Mouse (Mus musculus) kidney, embryonic 16.5 days (tissue): ENCODE data around the gene Lmntd2. TPM values are rescaled to one million over a fixed set of nuclear protein-coding genes. Genes with fewer than 3 reads are reported as not detected.

Experiments
- microRNA counts: library from miRNA; unstranded; fragments of <30 nt; microRNA quantifications from one replicate; lab custom pipeline; 2016
- microRNA-seq: library from miRNA; unstranded; fragments of <30 nt; microRNA quantifications from one replicate; pipeline ENCODE4, GENCODE M21; 2016
- polyA plus RNA-seq: library from polyadenylated mRNA; unstranded; fragments of >200 nt; fragmentation: Nextera tagmentation; extraction: Ambion mirVana; gene quantifications from 2 replicates; pipeline ENCODE4 v1.2.1, GENCODE M21; 2015

Lmntd2 gene
- polyA plus RNA-seq, 1 experiment from 2014 or later = 3.9 TPM

MicroRNA genes within 50 kb of the gene (microRNA counts, 519-probe panel; counts per million panel counts)
- microRNA mmu-miR-210 (lab: Ali Mortazavi, UCI) = 3,581 counts per million, percentile 82 among the panel's probes with 10 or more counts

Small RNAs within 50 kb of the gene (microRNA-seq; reads per million reads assigned to microRNA genes)
- gene Mir210 = 343 reads per million, percentile 71 among the genes with 10 or more reads in this experiment

Other genes starting within 250 kb of the Lmntd2 start
- 64.6 and 72.4 TPM in 2 replicates for gene Ifitm1, start 246.9 kb downstream of the Lmntd2 start, polyA plus RNA-seq
- 210 and 234 TPM in 2 replicates for gene Ifitm3, start 203.3 kb downstream of the Lmntd2 start, polyA plus RNA-seq
- 0.94 and 1.5 TPM in 2 replicates for gene Ifitm6, start 196.2 kb downstream of the Lmntd2 start, polyA plus RNA-seq
- gene Gm17387, start 184.9 kb downstream of the Lmntd2 start, polyA plus RNA-seq = not detected in 2 replicates
- 13.2 and 13.9 TPM in 2 replicates for gene B4galnt4, start 153.0 kb downstream of the Lmntd2 start, polyA plus RNA-seq
- 9.2 and 10.5 TPM in 2 replicates for gene Pkp3, start 135.9 kb downstream of the Lmntd2 start, polyA plus RNA-seq
- 37.7 and 45.2 TPM in 2 replicates for gene Sigirr, start 113.5 kb downstream of the Lmntd2 start, polyA plus RNA-seq
- gene Ano9, start 96.3 kb downstream of the Lmntd2 start, polyA plus RNA-seq = 8.0 and 8.6 TPM in 2 replicates
- gene Ptdss2, start 91.7 kb downstream of the Lmntd2 start, polyA plus RNA-seq = 85.5 and 86.7 TPM in 2 replicates
- 141 and 155 TPM in 2 replicates for gene Rnh1, start 41.2 kb downstream of the Lmntd2 start, polyA plus RNA-seq
- 40.3 and 78.3 TPM in 2 replicates for gene Hras, start 20.1 kb downstream of the Lmntd2 start, polyA plus RNA-seq
- gene Lrrc56, start 19.9 kb downstream of the Lmntd2 start, polyA plus RNA-seq = 13.5 and 15.1 TPM in 2 replicates
- 76.3 and 78.3 TPM in 2 replicates for gene Rassf7, start 1.8 kb upstream of the Lmntd2 start, polyA plus RNA-seq
- 81.2 and 93.0 TPM in 2 replicates for gene Phrf1, start 14.7 kb upstream of the Lmntd2 start, polyA plus RNA-seq
- gene Irf7, start 52.4 kb upstream of the Lmntd2 start, polyA plus RNA-seq = 3.2 and 6.0 TPM in 2 replicates
- 15.4 and 16.3 TPM in 2 replicates for gene Cdhr5, start 62.7 kb upstream of the Lmntd2 start, polyA plus RNA-seq
- gene Sct, start 65.1 kb upstream of the Lmntd2 start, polyA plus RNA-seq = 45.2 and 47.1 TPM in 2 replicates
- 1.3 and 1.5 TPM in 2 replicates for gene Drd4, start 77.9 kb upstream of the Lmntd2 start, polyA plus RNA-seq
- gene Deaf1, start 113.6 kb upstream of the Lmntd2 start, polyA plus RNA-seq = 77.4 and 87.5 TPM in 2 replicates
- 49.3 and 59.8 TPM in 2 replicates for gene Tmem80, start 113.7 kb upstream of the Lmntd2 start, polyA plus RNA-seq
- 59.4 and 62.9 TPM in 2 replicates for gene Eps8l2, start 124.8 kb upstream of the Lmntd2 start, polyA plus RNA-seq
- gene Taldo1, start 178.1 kb upstream of the Lmntd2 start, polyA plus RNA-seq = 371 and 374 TPM in 2 replicates
- gene Gatd1, start 200.1 kb upstream of the Lmntd2 start, polyA plus RNA-seq = 63.7 and 65.3 TPM in 2 replicates
- gene Cend1, start 215.4 kb upstream of the Lmntd2 start, polyA plus RNA-seq = 3.0 TPM in 2 replicates
- gene Slc25a22, start 223.8 kb upstream of the Lmntd2 start, polyA plus RNA-seq = 33.2 and 39.9 TPM in 2 replicates
- gene Pidd1, start 229.9 kb upstream of the Lmntd2 start, polyA plus RNA-seq = 11.4 and 12.6 TPM in 2 replicates
- gene Rplp2, start 233.3 kb upstream of the Lmntd2 start, polyA plus RNA-seq = 1,055 and 1,146 TPM in 2 replicates
- gene Pnpla2, start 241.1 kb upstream of the Lmntd2 start, polyA plus RNA-seq = 47.0 and 51.5 TPM in 2 replicates
- 23.7 and 24.1 TPM in 2 replicates for gene Cracr2b, start 247.0 kb upstream of the Lmntd2 start, polyA plus RNA-seq